Mouse (Mus musculus): ENCODE measurements around the gene Def6.
"Not testable (repeated sequence)": the region's sequence is repeated elsewhere in the genome, so short reads cannot be mapped to it uniquely, and the experiment has no call there.

DNA sequence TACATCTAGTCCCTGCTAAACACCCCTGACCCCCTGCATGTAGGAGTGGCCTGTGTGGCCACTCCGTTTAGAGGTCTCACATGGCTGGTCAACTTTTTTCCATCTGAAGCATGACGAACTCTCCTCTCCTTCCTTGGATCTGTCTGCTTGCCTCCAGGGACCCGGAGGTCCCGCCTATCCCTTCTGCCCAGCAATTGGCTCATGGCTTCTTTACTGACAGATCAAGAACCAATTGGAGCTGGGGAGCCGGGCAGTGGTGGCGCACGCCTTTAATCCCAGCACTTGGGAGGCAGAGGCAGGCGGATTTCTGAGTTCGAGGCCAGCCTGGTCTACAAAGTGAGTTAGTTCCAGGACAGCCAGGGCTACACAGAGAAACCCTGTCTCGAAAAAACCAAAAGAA lies 14.9 kb downstream of the Def6 start:
- TF ChIP-seq POLR2A (IDR thresholded peaks at IDR 0.05; ENCODE audit: low read depth, low read length); CTCF (IDR thresholded peaks at IDR 0.05; ENCODE audit: extremely low read depth, insufficient read depth, insufficient read length, insufficient replicate concordance): not testable (repeated sequence)
